Mouse (Mus musculus): ENCODE data around the gene Chrnb4. TPM values are rescaled to one million over a fixed set of nuclear protein-coding genes. Genes with fewer than 3 reads are reported as not detected.

The Chrnb4 gene
- polyA plus RNA-seq, 1 experiment, result 0.01 TPM

GRCm38 (mm10) chr9:54995645-54996044 lies 52.9 kb downstream of the Chrnb4 start:
- no peak for TF ChIP-seq USF1 (IDR thresholded peaks at IDR 0.05; ENCODE audit: low read depth)
- TF ChIP-seq POLR2AphosphoS2 (IDR thresholded peaks at IDR 0.05; ENCODE audit: insufficient read length, low read depth), result no peak
- TF ChIP-seq TCF3 (IDR thresholded peaks at IDR 0.05; ENCODE audit: insufficient read length, low read depth), result no peak
- no peak for TF ChIP-seq MAX (IDR thresholded peaks at IDR 0.05; ENCODE audit: low read depth)
- TF ChIP-seq MYOD1 (IDR thresholded peaks at IDR 0.05; ENCODE audit: control insufficient read depth in 1 of 3, insufficient read length in 2 of 3, low read depth in 2 of 3), result no peak
- no peak for TF ChIP-seq CEBPB (IDR thresholded peaks at IDR 0.05; ENCODE audit: insufficient read depth, poor library complexity, severe bottlenecking)
- no peak for TF ChIP-seq E2F4 (IDR thresholded peaks at IDR 0.05; ENCODE audit: insufficient read depth)
- TF ChIP-seq TCF12 (IDR thresholded peaks at IDR 0.05; ENCODE audit: insufficient read depth, poor library complexity, severe bottlenecking), result no peak
- no peak for TF ChIP-seq REST (IDR thresholded peaks at IDR 0.05; ENCODE audit: insufficient read depth, insufficient read length)
- no peak for TF ChIP-seq MYOG (IDR thresholded peaks at IDR 0.05; ENCODE audit: control insufficient read depth in 1 of 3, insufficient read depth in 1 of 3, insufficient read length in 2 of 3, low read depth in 2 of 3)
- TF ChIP-seq SRF (IDR thresholded peaks at IDR 0.05; ENCODE audit: control insufficient read depth, insufficient read length, low read depth), result no peak
- no peak for TF ChIP-seq POLR2A (IDR thresholded peaks at IDR 0.05; ENCODE audit: insufficient read length, low read depth)
- Histone ChIP-seq H3K79me2 (ENCODE audit: control insufficient read depth, insufficient read depth) (no peaks in the 10 kb centered on the region), H3K36me3 (ENCODE audit: control insufficient read depth, insufficient read depth) (no peaks in the 10 kb centered on the region), H3K4me2 (ENCODE audit: low read depth) (no peak overlapping the region), H3K27me3 (ENCODE audit: control insufficient read depth, insufficient read depth, insufficient read length) (peaks cover 9% of the 10 kb centered on the region), H3ac (ENCODE audit: control insufficient read depth, insufficient read length) (no peak overlapping the region), H3K4me3 (no peak overlapping the region)

- no peak overlapping the region for H3K4me3 ChIP-seq
- no peaks in the 10 kb centered on the region for H3K79me2 ChIP-seq (ENCODE audit: control insufficient read depth, insufficient read depth)
- no peak overlapping the region for H3ac ChIP-seq (ENCODE audit: control insufficient read depth, insufficient read length)
- H3K36me3 ChIP-seq (ENCODE audit: control insufficient read depth, insufficient read depth), result no peaks in the 10 kb centered on the region
- no peak for TF ChIP-seq MYOD1 (IDR thresholded peaks at IDR 0.05; ENCODE audit: control insufficient read depth in 1 of 3, insufficient read length in 2 of 3, low read depth in 2 of 3)
- TF ChIP-seq MYOG (IDR thresholded peaks at IDR 0.05; ENCODE audit: control insufficient read depth in 1 of 3, insufficient read depth in 1 of 3, insufficient read length in 2 of 3, low read depth in 2 of 3), result no peak
- TF ChIP-seq CEBPB (IDR thresholded peaks at IDR 0.05; ENCODE audit: insufficient read depth, poor library complexity, severe bottlenecking), result no peak
- TF ChIP-seq POLR2AphosphoS2 (IDR thresholded peaks at IDR 0.05; ENCODE audit: insufficient read length, low read depth), result no peak
- no peak for TF ChIP-seq POLR2A (IDR thresholded peaks at IDR 0.05; ENCODE audit: insufficient read length, low read depth)
- TF ChIP-seq USF1 (IDR thresholded peaks at IDR 0.05; ENCODE audit: low read depth), result no peak
- no peak for TF ChIP-seq E2F4 (IDR thresholded peaks at IDR 0.05; ENCODE audit: insufficient read depth)
- no peak for TF ChIP-seq SRF (IDR thresholded peaks at IDR 0.05; ENCODE audit: control insufficient read depth, insufficient read length, low read depth)
- no peak for TF ChIP-seq MAX (IDR thresholded peaks at IDR 0.05; ENCODE audit: low read depth)
- no peak for TF ChIP-seq TCF3 (IDR thresholded peaks at IDR 0.05; ENCODE audit: insufficient read length, low read depth)
- no peak for TF ChIP-seq REST (IDR thresholded peaks at IDR 0.05; ENCODE audit: insufficient read depth, insufficient read length)
- TF ChIP-seq TCF12 (IDR thresholded peaks at IDR 0.05; ENCODE audit: insufficient read depth, poor library complexity, severe bottlenecking), result no peak
- H3K4me2 ChIP-seq (ENCODE audit: low read depth), result no peak overlapping the region
- H3K27me3 ChIP-seq (ENCODE audit: control insufficient read depth, insufficient read depth, insufficient read length), result peaks cover 9% of the 10 kb centered on the region
These were observed 54.2 kb downstream of the Chrnb4 start for GRCm38 (mm10) chr9:54994381-54994780.

- Histone ChIP-seq H3K36me3 (ENCODE audit: control insufficient read depth, insufficient read depth) (no peaks in the 10 kb centered on the region), H3K4me2 (ENCODE audit: low read depth) (no peak overlapping the region), H3K27me3 (ENCODE audit: control insufficient read depth, insufficient read depth, insufficient read length) (peaks cover 9% of the 10 kb centered on the region), H3ac (ENCODE audit: control insufficient read depth, insufficient read length) (no peak overlapping the region), H3K4me3 (no peak overlapping the region), H3K79me2 (ENCODE audit: control insufficient read depth, insufficient read depth) (no peaks in the 10 kb centered on the region)
- TF ChIP-seq CEBPB (IDR thresholded peaks at IDR 0.05; ENCODE audit: insufficient read depth, poor library complexity, severe bottlenecking) (no peak), USF1 (IDR thresholded peaks at IDR 0.05; ENCODE audit: low read depth) (no peak), MYOG (IDR thresholded peaks at IDR 0.05; ENCODE audit: control insufficient read depth in 1 of 3, insufficient read depth in 1 of 3, insufficient read length in 2 of 3, low read depth in 2 of 3) (no peak), REST (IDR thresholded peaks at IDR 0.05; ENCODE audit: insufficient read depth, insufficient read length) (no peak), SRF (IDR thresholded peaks at IDR 0.05; ENCODE audit: control insufficient read depth, insufficient read length, low read depth) (no peak), MYOD1 (IDR thresholded peaks at IDR 0.05; ENCODE audit: control insufficient read depth in 1 of 3, insufficient read length in 2 of 3, low read depth in 2 of 3) (no peak)
These were observed 58.2 kb downstream of the Chrnb4 start for GRCm38 (mm10) chr9:54990362-54990761.

DNA sequence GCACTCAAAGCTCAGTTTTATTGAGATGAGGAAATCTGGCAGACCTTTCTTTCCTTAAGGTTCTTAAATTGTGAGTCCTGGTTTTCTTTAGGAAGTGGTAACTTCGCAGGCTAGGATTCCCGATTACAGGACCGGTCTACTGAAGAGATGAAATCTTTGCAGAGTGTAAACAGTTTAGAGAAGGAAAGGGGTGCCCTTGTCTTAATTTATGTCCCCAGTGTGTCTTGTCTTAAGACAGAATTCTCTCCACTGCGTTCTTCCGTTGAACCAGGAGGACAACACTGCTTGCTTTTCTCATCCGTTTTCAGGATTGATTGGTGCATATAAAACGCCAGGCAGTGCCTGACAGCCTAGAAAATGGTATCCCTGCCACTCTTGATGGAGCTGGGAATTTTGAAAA lies 66.2 kb downstream of the Chrnb4 start:
- H3K79me2 ChIP-seq (ENCODE audit: control insufficient read depth, insufficient read depth), result no peaks in the 10 kb centered on the region
- H3K4me3 ChIP-seq, result no peak overlapping the region
- H3ac ChIP-seq (ENCODE audit: control insufficient read depth, insufficient read length), result no peak overlapping the region
- H3K27me3 ChIP-seq (ENCODE audit: control insufficient read depth, insufficient read depth, insufficient read length), result peaks cover 32% of the 10 kb centered on the region
- TF ChIP-seq TCF3 (IDR thresholded peaks at IDR 0.05; ENCODE audit: insufficient read length, low read depth), result no peak
- TF ChIP-seq REST (IDR thresholded peaks at IDR 0.05; ENCODE audit: insufficient read depth, insufficient read length), result no peak
- TF ChIP-seq MYOD1 (IDR thresholded peaks at IDR 0.05; ENCODE audit: control insufficient read depth in 1 of 3, insufficient read length in 2 of 3, low read depth in 2 of 3), result no peak
- no peak for TF ChIP-seq TCF12 (IDR thresholded peaks at IDR 0.05; ENCODE audit: insufficient read depth, poor library complexity, severe bottlenecking)
- no peak for TF ChIP-seq SRF (IDR thresholded peaks at IDR 0.05; ENCODE audit: control insufficient read depth, insufficient read length, low read depth)
- TF ChIP-seq CEBPB (IDR thresholded peaks at IDR 0.05; ENCODE audit: insufficient read depth, poor library complexity, severe bottlenecking), result no peak
- no peak for TF ChIP-seq USF1 (IDR thresholded peaks at IDR 0.05; ENCODE audit: low read depth)
- no peak for TF ChIP-seq MAX (IDR thresholded peaks at IDR 0.05; ENCODE audit: low read depth)
- TF ChIP-seq POLR2AphosphoS2 (IDR thresholded peaks at IDR 0.05; ENCODE audit: insufficient read length, low read depth), result no peak
- no peak for TF ChIP-seq E2F4 (IDR thresholded peaks at IDR 0.05; ENCODE audit: insufficient read depth)
- TF ChIP-seq POLR2A (IDR thresholded peaks at IDR 0.05; ENCODE audit: insufficient read length, low read depth), result no peak
- no peak for TF ChIP-seq MYOG (IDR thresholded peaks at IDR 0.05; ENCODE audit: control insufficient read depth in 1 of 3, insufficient read depth in 1 of 3, insufficient read length in 2 of 3, low read depth in 2 of 3)
- H3K36me3 ChIP-seq (ENCODE audit: control insufficient read depth, insufficient read depth), result no peaks in the 10 kb centered on the region
- H3K4me2 ChIP-seq (ENCODE audit: low read depth), result no peak overlapping the region
